Mouse (Mus musculus) myocyte (in vitro differentiated cells): ENCODE data around the gene Ccdc93. TPM values are rescaled to one million over a fixed set of nuclear protein-coding genes. Genes with fewer than 3 reads are reported as not detected.

Experiments used
- H3K27me3 ChIP-seq: one replicate; pipeline ENCODE4 v1.6.1; 2011; ENCODE audit not compliant: control insufficient read depth, insufficient read depth, insufficient read length
- H3K36me3 ChIP-seq: one replicate; pipeline ENCODE4 v1.6.1; 2011; ENCODE audit not compliant: control insufficient read depth, insufficient read depth
- H3K4me2 ChIP-seq: one replicate; pipeline ENCODE4 v1.6.1; 2011; ENCODE audit warnings: low read depth, control low read depth
- H3K4me3 ChIP-seq: one replicate; pipeline ENCODE4 v1.5.1; 2011; ENCODE audit warnings: mild to moderate bottlenecking, control low read depth, moderate library complexity
- H3K79me2 ChIP-seq: one replicate; pipeline ENCODE4 v1.6.1; 2011; ENCODE audit not compliant: control insufficient read depth, insufficient read depth
- H3ac ChIP-seq: one replicate; pipeline ENCODE4 v1.6.1; 2011; ENCODE audit not compliant: control insufficient read depth, insufficient read length
- CEBPB ChIP-seq: IDR thresholded peaks from 2 replicates; pipeline ENCODE4 v1.6.1; 2011; ENCODE audit warnings: mild to moderate bottlenecking, moderate library complexity; ENCODE audit not compliant: poor library complexity, insufficient read depth, severe bottlenecking
- E2F4 ChIP-seq: IDR thresholded peaks from one replicate; pipeline ENCODE4 v1.6.1; 2011; ENCODE audit warnings: mild to moderate bottlenecking, control low read depth, moderate library complexity; ENCODE audit not compliant: insufficient read depth
- MAX ChIP-seq: IDR thresholded peaks from one replicate; pipeline ENCODE4 v1.6.1; 2011; ENCODE audit warnings: low read depth, mild to moderate bottlenecking, control low read depth
- MYOD1 ChIP-seq, 3 experiments: IDR thresholded peaks; one replicate each; pipeline ENCODE4 v1.6.1; 2011; ENCODE audit warnings: control low read depth in 2 of 3, low read depth in 2 of 3, mild to moderate bottlenecking in 2 of 3, moderate library complexity in 1 of 3; ENCODE audit not compliant: insufficient read length in 2 of 3, control insufficient read depth in 1 of 3
- MYOG ChIP-seq, 3 experiments: IDR thresholded peaks; one replicate each; pipeline ENCODE4 v1.6.1; 2011; ENCODE audit warnings: control low read depth in 2 of 3, low read depth in 2 of 3, mild to moderate bottlenecking in 2 of 3; ENCODE audit not compliant: insufficient read length in 2 of 3, control insufficient read depth in 1 of 3, insufficient read depth in 1 of 3
- POLR2A ChIP-seq: IDR thresholded peaks from one replicate; pipeline ENCODE4 v1.6.1; 2011; ENCODE audit warnings: low read depth, mild to moderate bottlenecking, control low read depth, moderate library complexity; ENCODE audit not compliant: insufficient read length
- POLR2AphosphoS2 ChIP-seq: IDR thresholded peaks from one replicate; pipeline ENCODE4 v1.6.1; 2011; ENCODE audit warnings: low read depth, control low read depth; ENCODE audit not compliant: insufficient read length
- REST ChIP-seq: IDR thresholded peaks from one replicate; pipeline ENCODE4 v1.6.1; 2011; ENCODE audit warnings: mild to moderate bottlenecking, control low read depth, moderate library complexity; ENCODE audit not compliant: insufficient read depth, insufficient read length
- SRF ChIP-seq: IDR thresholded peaks from one replicate; pipeline ENCODE4 v1.6.1; 2011; ENCODE audit warnings: low read depth; ENCODE audit not compliant: control insufficient read depth, insufficient read length
- TCF12 ChIP-seq: IDR thresholded peaks from one replicate; pipeline ENCODE4 v1.6.1; 2011; ENCODE audit warnings: mild to moderate bottlenecking, control low read depth; ENCODE audit not compliant: poor library complexity, insufficient read depth, severe bottlenecking
- TCF3 ChIP-seq: IDR thresholded peaks from one replicate; pipeline ENCODE4 v1.6.1; 2011; ENCODE audit warnings: low read depth, control low read depth; ENCODE audit not compliant: insufficient read length
- USF1 ChIP-seq: IDR thresholded peaks from one replicate; pipeline ENCODE4 v1.6.1; 2011; ENCODE audit warnings: low read depth, mild to moderate bottlenecking, control low read depth, moderate library complexity
- polyA plus RNA-seq: library from polyadenylated mRNA; unstranded; fragments of >200 nt; fragmentation: generic; extraction: Trizol; gene quantifications from one replicate; pipeline ENCODE4 v1.2.1, GENCODE M21; 2012; ENCODE audit warnings: missing spikeins

The Ccdc93 gene
- polyA plus RNA-seq, 1 experiment = 5.2 TPM

DNA sequence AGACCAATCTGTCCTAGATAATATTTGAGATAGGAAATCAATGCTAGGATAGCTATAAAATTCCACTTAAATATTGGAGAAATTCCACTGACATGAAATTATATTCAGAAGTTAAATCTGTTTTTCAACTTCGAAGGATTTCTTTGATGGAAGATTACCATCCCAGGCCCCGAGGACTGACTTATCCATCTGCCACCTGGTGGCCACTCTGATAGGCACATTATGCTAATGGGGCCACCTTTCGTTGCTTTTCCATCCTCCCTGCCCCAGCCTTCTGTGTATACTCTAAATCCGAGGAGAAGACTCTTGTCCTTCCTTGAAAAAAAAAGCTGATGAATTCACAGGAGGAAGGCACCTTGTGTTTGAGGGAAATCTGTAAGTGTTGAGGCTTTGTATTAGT is 11.8 kb upstream of the Ccdc93 start:
- no peak for TF ChIP-seq CEBPB
- no peak for TF ChIP-seq SRF
- TF ChIP-seq POLR2AphosphoS2 = no peak
- TF ChIP-seq POLR2A = no peak
- TF ChIP-seq TCF3 = no peak
- no peak for TF ChIP-seq MYOD1 (IDR thresholded peaks at IDR 0.05; ENCODE audit: control insufficient read depth in 1 of 3, insufficient read length in 2 of 3, low read depth in 2 of 3)
- TF ChIP-seq TCF12 = no peak
- no peak for TF ChIP-seq USF1
- no peak for TF ChIP-seq MYOG (IDR thresholded peaks at IDR 0.05; ENCODE audit: control insufficient read depth in 1 of 3, insufficient read depth in 1 of 3, insufficient read length in 2 of 3, low read depth in 2 of 3)
- no peak for TF ChIP-seq MAX
- no peak for TF ChIP-seq REST
- no peak for TF ChIP-seq E2F4
- Histone ChIP-seq H3ac (no peak overlapping the region), H3K4me3 (no peak overlapping the region), H3K4me2 (no peak overlapping the region), H3K27me3 (no peaks in the 10 kb centered on the region), H3K79me2 (no peaks in the 10 kb centered on the region), H3K36me3 (no peaks in the 10 kb centered on the region)

DNA sequence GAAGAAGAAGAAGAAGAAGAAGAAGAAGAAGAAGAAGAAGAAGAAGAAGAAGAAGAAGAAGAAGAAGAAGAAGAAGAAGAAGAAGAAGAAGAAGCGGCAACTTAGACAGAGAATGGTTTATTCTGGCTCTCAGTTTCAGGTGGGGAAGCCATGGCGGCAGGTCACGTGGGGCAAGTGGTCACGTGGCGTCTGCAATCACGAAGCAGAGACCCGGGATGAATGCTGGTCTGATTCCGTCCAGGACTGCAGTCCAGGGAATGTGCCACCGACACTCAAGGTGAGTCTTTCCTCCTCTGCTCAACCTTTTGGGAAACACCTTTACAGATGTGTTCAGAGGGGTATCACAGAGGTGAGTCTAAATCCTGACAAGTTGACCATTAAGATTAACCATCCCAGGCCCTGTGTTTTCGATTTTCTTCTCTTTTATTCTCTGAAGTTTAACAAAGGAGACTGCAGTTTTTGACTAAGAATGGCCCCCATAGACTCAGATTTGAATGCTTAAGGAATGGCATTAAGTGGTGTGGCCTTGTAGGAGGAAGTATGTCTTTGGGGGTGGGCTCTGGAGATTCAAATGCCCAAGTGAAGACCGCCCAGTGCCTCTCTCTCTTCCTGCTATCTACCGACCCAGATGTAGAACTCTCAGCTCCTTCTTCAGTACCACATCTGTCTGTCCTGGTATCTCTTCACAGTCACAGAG is 11.1 kb upstream of the Ccdc93 start:
- Histone ChIP-seq H3K79me2 (no peaks in the 10 kb centered on the region), H3K27me3 (no peaks in the 10 kb centered on the region), H3ac (no peak overlapping the region), H3K4me2 (no peak overlapping the region), H3K36me3 (no peaks in the 10 kb centered on the region), H3K4me3 (no peak overlapping the region)
- no peak for TF ChIP-seq USF1
- no peak for TF ChIP-seq SRF
- no peak for TF ChIP-seq REST
- TF ChIP-seq MAX = no peak
- no peak for TF ChIP-seq E2F4
- TF ChIP-seq TCF12 = no peak
- TF ChIP-seq POLR2A = no peak
- no peak for TF ChIP-seq POLR2AphosphoS2
- TF ChIP-seq CEBPB = no peak
- no peak for TF ChIP-seq MYOG (IDR thresholded peaks at IDR 0.05; ENCODE audit: control insufficient read depth in 1 of 3, insufficient read depth in 1 of 3, insufficient read length in 2 of 3, low read depth in 2 of 3)

DNA sequence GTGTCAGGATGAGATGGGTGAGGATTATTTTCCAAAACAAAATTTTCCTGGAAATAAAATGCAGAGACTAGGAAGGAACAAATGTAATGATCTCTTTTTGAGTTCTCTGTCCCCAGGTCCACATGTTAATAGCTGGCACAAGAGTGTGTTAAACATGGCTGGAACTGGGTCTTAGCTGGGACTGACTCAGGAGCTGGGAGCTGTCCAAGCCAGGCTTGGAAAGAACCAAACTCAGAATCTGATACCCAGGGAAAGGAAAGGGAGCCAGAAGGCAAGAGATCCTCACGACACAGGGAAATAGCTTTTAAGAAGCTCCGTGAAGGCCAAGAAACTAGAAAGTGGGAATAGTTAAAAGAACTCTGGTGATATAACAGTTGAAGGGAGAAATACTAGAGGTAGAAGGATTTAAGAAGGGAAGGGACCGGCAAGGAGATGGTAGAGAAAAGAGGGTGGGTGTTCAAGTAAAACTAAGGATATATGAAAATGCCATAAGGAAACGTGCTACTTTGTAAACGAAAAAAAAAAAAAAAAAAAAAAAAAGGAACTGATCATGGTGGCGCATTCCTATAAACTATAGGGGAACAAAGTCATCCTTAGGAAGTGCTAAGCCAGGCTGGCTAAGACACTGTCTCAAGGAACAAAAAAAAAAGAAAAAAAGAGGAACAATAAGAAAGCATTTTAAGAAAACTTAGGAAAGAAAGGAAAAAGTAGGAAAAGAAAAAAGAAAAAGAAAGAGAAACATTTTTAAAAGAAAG is 489 bp upstream of the Ccdc93 start:
- Histone ChIP-seq H3K36me3 (no peaks in the 10 kb centered on the region), H3K27me3 (no peaks in the 10 kb centered on the region), H3K79me2 (peaks cover 12% of the 10 kb centered on the region), H3ac (peak overlapping the region; percentile 7), H3K4me2 (peak overlapping the region; percentile 93), H3K4me3 (peak overlapping the region; percentile 88)
- TF ChIP-seq REST = peak; percentile 27
- TF ChIP-seq MYOG (IDR thresholded peaks at IDR 0.05; ENCODE audit: control insufficient read depth in 1 of 3, insufficient read depth in 1 of 3, insufficient read length in 2 of 3, low read depth in 2 of 3) = no peak

DNA sequence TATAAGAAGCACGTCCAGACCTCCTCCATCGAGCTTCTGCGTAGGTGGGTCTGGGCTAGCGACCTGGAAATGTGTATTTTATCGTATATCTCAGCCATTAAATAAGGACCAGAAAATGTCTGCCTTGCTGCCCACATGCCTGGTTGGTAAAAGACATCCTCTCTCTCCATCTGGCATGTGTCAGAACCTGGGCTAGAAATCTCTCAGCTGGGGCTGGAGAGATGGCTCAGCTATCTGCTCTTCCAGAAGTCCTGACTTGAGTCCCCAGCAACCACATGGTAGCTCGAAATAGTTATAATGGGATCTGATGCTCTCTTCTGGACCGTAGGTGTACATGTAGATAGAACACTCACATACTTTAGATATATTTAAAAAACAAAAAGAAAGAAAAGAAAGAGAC is 5.1 kb downstream of the Ccdc93 start:
- H3K4me3 ChIP-seq = no peak overlapping the region
- TF ChIP-seq POLR2A (no peak), TCF12 (no peak), MYOG (IDR thresholded peaks at IDR 0.05; ENCODE audit: control insufficient read depth in 1 of 3, insufficient read depth in 1 of 3, insufficient read length in 2 of 3, low read depth in 2 of 3) (no peak), MYOD1 (IDR thresholded peaks at IDR 0.05; ENCODE audit: control insufficient read depth in 1 of 3, insufficient read length in 2 of 3, low read depth in 2 of 3) (no peak), POLR2AphosphoS2 (no peak), MAX (no peak), REST (no peak), CEBPB (no peak), TCF3 (no peak), USF1 (no peak), SRF (no peak), E2F4 (no peak)
- H3K79me2 ChIP-seq = peaks cover 12% of the 10 kb centered on the region
- no peaks in the 10 kb centered on the region for H3K36me3 ChIP-seq
- H3ac ChIP-seq = no peak overlapping the region
- H3K4me2 ChIP-seq = no peak overlapping the region
- no peaks in the 10 kb centered on the region for H3K27me3 ChIP-seq
